ENCODE assay signal across 10 mouse cellular contexts in genomic region chr2:101752402-101752801, GRCm38 (mm10).
DNase-seq lines count a peak whose midpoint lies in the region; ATAC-seq lines count a peak whose summit lies in the region.
"Had no signal": no experiment of that assay in that cellular context is flagged by ENCODE, and none has a peak within 500 bp of the region (broad histone marks: within the 10 kb centered on the region; RNA-seq: fewer than 3 reads in every experiment).

No protein-coding gene starts in this region.

- peaks cover 50% of the 10 kb centered on the region for H3K4me1 ChIP-seq in limb, embryonic 13.5 days

- H3K4me3 ChIP-seq in limb, embryonic 13.5 days: no peak overlapping the region
- H3K4me3 ChIP-seq: neural tube, embryonic 12.5 days had no signal

- WGBS in limb, embryonic 13.5 days: 51% methylated on average over 7 of the region's 7 CpGs

- peak; percentile 85 for DNase-seq in adipocyte (ENCODE audit: low spot score)
- peak; percentile 42 for DNase-seq in adrenal gland, adult 8-10 months
- DNase-seq in heart, postnatal 14 days: peak; percentile 37 to 44
- DNase-seq in embryo, embryonic 10 days (ENCODE audit: low spot score): no peak
- DNase-seq in thymus, postnatal 36 days: no peak

- H3K27me3 ChIP-seq in limb, embryonic 13.5 days: no peaks in the 10 kb centered on the region
- H3K27me3 ChIP-seq: neural tube, embryonic 12.5 days had no signal

- H3K36me3 ChIP-seq in limb, embryonic 13.5 days: no peaks in the 10 kb centered on the region
- H3K36me3 ChIP-seq: G1E; neural tube, embryonic 12.5 days had no signal

- ATAC-seq in limb, embryonic 13.5 days (ENCODE audit: low FRiP score, low read depth): no peak
- ATAC-seq in monocyte, adult 5-6 weeks (replicated peaks; ENCODE audit: insufficient number of reproducible peaks, low FRiP score, low TSS enrichment, poor library complexity, severe bottlenecking): no peak

- no peak overlapping the region for H3K4me2 ChIP-seq in limb, embryonic 13.5 days (replicated peaks)
- H3K4me2 ChIP-seq: neural tube, embryonic 12.5 days had no signal

- H3K9me3 ChIP-seq in limb, embryonic 13.5 days: no peaks in the 10 kb centered on the region
- H3K9me3 ChIP-seq: G1E; neural tube, embryonic 12.5 days had no signal

- no peak overlapping the region for H3K9ac ChIP-seq in limb, embryonic 13.5 days
- H3K9ac ChIP-seq: neural tube, embryonic 12.5 days had no signal

- intact Hi-C loops in heart, postnatal 14 days (cut with DNase I): no loop called here

- peak overlapping the region; percentile 61; the same call in 1 of the 2 replicates for H3K27ac ChIP-seq in limb, embryonic 13.5 days
- H3K27ac ChIP-seq: macrophage; neural tube, embryonic 12.5 days had no signal

Comparison
In these comparisons a context has a peak if more than half of its experiments do, and no peak if none do; other contexts are left out.
1. DNase-seq: peak in adipocyte (single experiment), adrenal gland, adult 8-10 months (single experiment) and heart, postnatal 14 days (2 of 2); none in embryo, embryonic 10 days (single experiment) and thymus, postnatal 36 days (0 of 2).